Mouse (Mus musculus): ENCODE results near the gene Olfr523. TPM values are rescaled to one million over a fixed set of nuclear protein-coding genes. Genes with fewer than 3 reads are reported as not detected.
A peak's percentile ranks its signal among the peaks of the same experiment; 100 is the strongest.
"Not testable (repeated sequence)": the region's sequence is repeated elsewhere in the genome, so short reads cannot be mapped to it uniquely, and the experiment has no call there.

The Olfr523 gene
- not detected in 2 replicates for polyA plus RNA-seq (2015; fragmentation: Nextera tagmentation; extraction: Ambion mirVana)

- Histone ChIP-seq H3K4me1 (no peaks in the 10 kb centered on the region), H3K27me3 (no peaks in the 10 kb centered on the region), H3K36me3 (ENCODE audit: poor library complexity, severe bottlenecking) (no peaks in the 10 kb centered on the region), H3K27ac (no peak within 1 kb of the TSS), H3K9me3 (replicated peaks) (no peaks in the 10 kb centered on the region), H3K4me3 (no peak within 1 kb of the TSS), H3K4me2 (no peak within 1 kb of the TSS), H3K9ac (no peak within 1 kb of the TSS)
- WGBS: 43% methylated on average over 1 of the region's 1 CpGs
- ATAC-seq: no peak
These were observed at the start of gene Olfr523 for GRCm38 (mm10) chr7:140172936-140173335. Gene Olfr523 (plus strand): TSS chr7:140173217.

DNA sequence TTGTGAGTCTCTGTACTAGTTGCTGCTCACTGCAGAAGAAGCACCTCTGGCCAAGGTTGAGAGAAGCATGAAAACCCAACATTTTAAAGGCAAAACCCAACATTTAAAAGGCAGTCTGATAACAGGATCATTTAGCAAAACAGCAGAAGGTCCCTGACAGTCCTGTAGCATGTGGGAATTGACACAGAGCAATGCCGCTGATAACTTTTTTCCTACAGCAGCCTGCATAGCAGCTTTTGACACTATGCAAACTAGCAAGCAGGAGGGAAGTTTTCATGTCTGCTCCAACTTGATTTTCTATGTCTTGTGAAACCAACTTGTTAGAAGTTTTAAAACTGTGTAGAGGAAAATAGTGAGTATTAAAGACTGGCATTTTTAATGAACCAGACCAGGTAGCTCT lies 48.6 kb upstream of the Olfr523 start:
- no peak overlapping the region for H3K9ac ChIP-seq
- no peak overlapping the region for H3K27ac ChIP-seq
- no peaks in the 10 kb centered on the region for H3K27me3 ChIP-seq
- peaks cover 5% of the 10 kb centered on the region; the same call in 1 of the 2 replicates for H3K4me1 ChIP-seq
- no peak overlapping the region for H3K4me3 ChIP-seq
- no peaks in the 10 kb centered on the region for H3K36me3 ChIP-seq (ENCODE audit: poor library complexity, severe bottlenecking)
- no peaks in the 10 kb centered on the region for H3K9me3 ChIP-seq (replicated peaks)
- ATAC-seq: no peak
- no peak overlapping the region for H3K4me2 ChIP-seq
- WGBS: 98% methylated on average over 1 of the region's 1 CpGs

GRCm38 (mm10) chr7:140125278-140126021 lies 47.6 kb upstream of the Olfr523 start:
- whole genome bisulfite sequencing: 1% methylated on average over 37 of the region's 40 CpGs

DNA sequence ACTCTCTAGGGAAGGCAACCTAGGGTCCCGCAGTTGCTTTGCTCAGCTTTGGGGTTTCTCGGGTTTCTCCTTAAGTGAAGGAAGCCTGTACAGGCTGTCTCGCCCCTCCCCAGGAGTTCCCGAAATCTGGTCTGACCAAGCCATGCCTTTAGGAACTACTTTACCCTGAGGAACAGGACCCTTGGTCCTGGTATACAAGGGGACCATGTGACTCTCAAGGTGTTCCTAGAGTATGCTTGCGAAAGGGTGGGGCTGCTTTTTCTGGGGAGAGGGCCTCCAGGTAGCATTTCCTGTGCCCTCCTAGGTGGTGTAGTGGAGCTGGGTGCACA lies 47.0 kb upstream of the Olfr523 start:
- no peak overlapping the region for H3K27ac ChIP-seq
- H3K9ac ChIP-seq: peak overlapping the region; percentile 88
- H3K4me1 ChIP-seq: peaks cover 5% of the 10 kb centered on the region; the same call in 1 of the 2 replicates
- no peaks in the 10 kb centered on the region for H3K9me3 ChIP-seq (replicated peaks)
- no peak; the same call in none of the 2 replicates for ATAC-seq
- H3K27me3 ChIP-seq: no peaks in the 10 kb centered on the region
- 8% methylated on average over 5 of the region's 5 CpGs for WGBS
- H3K4me2 ChIP-seq: peak overlapping the region; percentile 84
- H3K36me3 ChIP-seq (ENCODE audit: poor library complexity, severe bottlenecking): 0 out of 2 replicates have a peak, but pooled peaks cover 7% of the 10 kb centered on the region
- peak overlapping the region; percentile 69 for H3K4me3 ChIP-seq

More at GRCm38 (mm10) chr7:140125278-140126021, 47.6 kb upstream of the Olfr523 start:
- H3K9ac ChIP-seq: peak overlapping the region; percentile 88
- peak overlapping the region; percentile 69 for H3K4me3 ChIP-seq
- peaks cover 5% of the 10 kb centered on the region; the same call in 1 of the 2 replicates for H3K4me1 ChIP-seq
- H3K36me3 ChIP-seq (ENCODE audit: poor library complexity, severe bottlenecking): 0 out of 2 replicates have a peak, but pooled peaks cover 7% of the 10 kb centered on the region
- H3K4me2 ChIP-seq: peak overlapping the region; percentile 84
- H3K9me3 ChIP-seq (replicated peaks): no peaks in the 10 kb centered on the region
- H3K27me3 ChIP-seq: no peaks in the 10 kb centered on the region
- ATAC-seq: peak; percentile 97
- H3K27ac ChIP-seq: no peak overlapping the region

DNA sequence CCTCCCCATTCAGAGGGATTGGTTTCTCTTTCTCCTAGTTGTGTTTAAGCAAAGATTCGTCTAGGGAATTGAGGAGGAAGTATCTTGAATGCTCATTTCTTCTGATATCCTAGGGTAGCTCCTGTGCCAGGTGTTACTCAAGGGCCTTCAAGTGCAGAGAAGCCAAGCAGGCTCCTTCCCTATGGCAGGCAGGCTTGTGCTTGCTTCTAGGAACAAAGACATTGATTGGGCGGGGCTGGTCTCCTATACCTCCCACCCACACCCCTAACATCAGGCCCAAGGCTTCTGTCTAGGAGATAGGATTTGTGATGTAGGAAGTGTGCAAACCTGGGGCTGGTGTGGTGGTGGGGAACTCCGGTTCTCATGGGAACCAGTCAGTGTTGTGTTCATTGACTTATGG lies 46.1 kb upstream of the Olfr523 start:
- H3K4me1 ChIP-seq: peaks cover 5% of the 10 kb centered on the region; the same call in 1 of the 2 replicates
- no peak for ATAC-seq
- no peak overlapping the region for H3K27ac ChIP-seq
- no peak overlapping the region for H3K4me3 ChIP-seq
- 0 out of 2 replicates have a peak, but pooled peaks cover 7% of the 10 kb centered on the region for H3K36me3 ChIP-seq (ENCODE audit: poor library complexity, severe bottlenecking)
- no peak overlapping the region for H3K9ac ChIP-seq
- no peak overlapping the region for H3K4me2 ChIP-seq
- 83% methylated on average over 3 of the region's 3 CpGs for WGBS
- no peaks in the 10 kb centered on the region for H3K9me3 ChIP-seq (replicated peaks)
- no peaks in the 10 kb centered on the region for H3K27me3 ChIP-seq

DNA sequence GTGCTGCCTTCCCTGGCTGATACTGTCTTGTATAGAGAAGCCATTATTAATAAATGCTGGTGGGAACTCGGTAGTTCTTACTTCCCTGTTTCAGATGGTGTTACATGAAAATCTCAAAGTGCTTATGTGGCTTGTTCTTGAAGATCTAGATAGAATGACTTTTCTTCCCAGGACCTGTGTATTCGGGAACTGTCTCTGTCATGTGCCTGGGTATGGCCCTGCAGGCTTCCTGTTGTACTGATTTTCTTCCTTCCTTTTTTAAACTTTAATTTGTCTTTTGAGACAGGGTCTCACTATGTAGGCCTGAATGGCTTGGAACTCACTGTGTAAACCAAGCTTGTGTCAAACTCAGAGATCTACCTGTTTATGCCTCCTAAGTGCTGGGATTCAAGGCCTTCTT lies 45.1 kb upstream of the Olfr523 start:
- Histone ChIP-seq H3K4me2 (no peak overlapping the region), H3K9me3 (replicated peaks) (no peaks in the 10 kb centered on the region), H3K36me3 (ENCODE audit: poor library complexity, severe bottlenecking) (0 out of 2 replicates have a peak, but pooled peaks cover 7% of the 10 kb centered on the region), H3K27me3 (no peaks in the 10 kb centered on the region), H3K27ac (no peak overlapping the region), H3K9ac (no peak overlapping the region), H3K4me1 (peaks cover 5% of the 10 kb centered on the region; the same call in 1 of the 2 replicates), H3K4me3 (no peak overlapping the region)
- ATAC-seq: no peak
- WGBS: 94% methylated on average over 2 of the region's 2 CpGs

DNA sequence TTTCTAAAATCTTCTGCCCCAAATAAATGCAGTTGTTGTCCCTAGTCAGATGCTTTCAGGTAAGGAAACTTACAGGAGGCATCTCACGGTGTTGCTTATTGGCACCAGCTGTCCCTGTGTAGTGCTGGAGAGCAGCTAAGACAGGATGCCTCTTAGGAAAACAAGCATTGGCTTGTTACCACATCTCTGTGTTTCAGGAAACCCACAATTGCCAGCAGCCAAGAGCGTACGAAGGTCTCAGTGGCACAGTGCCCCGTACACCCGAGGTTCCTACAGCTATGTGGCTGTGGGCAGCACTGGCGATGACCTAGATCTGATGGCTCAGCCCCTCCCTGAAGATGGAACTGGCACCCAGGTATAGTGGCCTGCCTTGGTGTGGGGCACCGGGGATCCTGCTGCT lies 40.8 kb upstream of the Olfr523 start:
- not testable (repeated sequence) for H3K4me3 ChIP-seq; H3K9me3 ChIP-seq (replicated peaks); H3K27ac ChIP-seq; H3K36me3 ChIP-seq (ENCODE audit: poor library complexity, severe bottlenecking); ATAC-seq; H3K9ac ChIP-seq; H3K4me2 ChIP-seq; H3K4me1 ChIP-seq; H3K27me3 ChIP-seq
- 87% methylated on average over 7 of the region's 7 CpGs for WGBS

- not testable (repeated sequence) for H3K4me3 ChIP-seq; H3K4me1 ChIP-seq; H3K9me3 ChIP-seq (replicated peaks); H3K36me3 ChIP-seq (ENCODE audit: poor library complexity, severe bottlenecking); H3K27me3 ChIP-seq; H3K4me2 ChIP-seq; ATAC-seq; H3K27ac ChIP-seq; H3K9ac ChIP-seq
- 90% methylated on average over 7 of the region's 7 CpGs for WGBS
These were observed 39.0 kb upstream of the Olfr523 start for GRCm38 (mm10) chr7:140134033-140134432.

DNA sequence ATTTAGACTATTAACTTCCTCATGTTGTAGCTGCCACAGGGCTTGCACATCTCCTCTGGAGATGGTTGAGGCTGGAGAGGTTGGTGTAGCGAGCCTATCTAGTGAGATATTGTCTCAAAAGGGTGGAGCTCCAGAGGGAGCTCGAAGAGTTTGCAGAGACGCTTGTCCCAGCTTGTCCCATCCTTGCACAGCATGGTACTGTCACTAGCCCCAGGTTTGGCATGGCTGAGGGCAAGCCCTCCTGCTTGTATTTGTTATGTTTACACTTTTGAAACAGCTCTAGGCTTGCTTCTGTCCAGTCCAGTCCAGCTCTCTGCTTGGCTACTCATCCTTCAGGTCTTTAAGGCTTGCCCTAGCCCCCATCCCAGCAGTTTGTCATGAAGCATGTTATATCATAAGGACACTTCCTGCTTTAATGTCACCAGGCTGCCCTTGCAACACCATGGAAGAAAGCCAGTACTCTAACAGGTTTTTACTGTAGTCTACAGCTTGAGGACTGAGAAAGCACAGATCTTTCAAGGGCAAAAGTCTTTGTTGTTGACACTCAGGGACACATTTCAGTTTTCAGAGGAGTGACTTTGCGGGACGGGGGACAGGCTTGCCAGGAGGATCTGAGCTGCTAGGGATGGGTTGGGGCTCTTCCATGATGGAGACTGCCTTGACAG lies 37.8 kb upstream of the Olfr523 start:
- Histone ChIP-seq H3K4me1 (peaks cover 7% of the 10 kb centered on the region), H3K27ac (no peak overlapping the region), H3K36me3 (ENCODE audit: poor library complexity, severe bottlenecking) (0 out of 2 replicates have a peak, but pooled peaks cover under 1% of the 10 kb centered on the region), H3K9me3 (replicated peaks) (no peaks in the 10 kb centered on the region), H3K27me3 (no peaks in the 10 kb centered on the region), H3K4me3 (no peak overlapping the region), H3K4me2 (no peak overlapping the region), H3K9ac (no peak overlapping the region)
- no peak for ATAC-seq
- WGBS: 90% methylated on average over 5 of the region's 5 CpGs

DNA sequence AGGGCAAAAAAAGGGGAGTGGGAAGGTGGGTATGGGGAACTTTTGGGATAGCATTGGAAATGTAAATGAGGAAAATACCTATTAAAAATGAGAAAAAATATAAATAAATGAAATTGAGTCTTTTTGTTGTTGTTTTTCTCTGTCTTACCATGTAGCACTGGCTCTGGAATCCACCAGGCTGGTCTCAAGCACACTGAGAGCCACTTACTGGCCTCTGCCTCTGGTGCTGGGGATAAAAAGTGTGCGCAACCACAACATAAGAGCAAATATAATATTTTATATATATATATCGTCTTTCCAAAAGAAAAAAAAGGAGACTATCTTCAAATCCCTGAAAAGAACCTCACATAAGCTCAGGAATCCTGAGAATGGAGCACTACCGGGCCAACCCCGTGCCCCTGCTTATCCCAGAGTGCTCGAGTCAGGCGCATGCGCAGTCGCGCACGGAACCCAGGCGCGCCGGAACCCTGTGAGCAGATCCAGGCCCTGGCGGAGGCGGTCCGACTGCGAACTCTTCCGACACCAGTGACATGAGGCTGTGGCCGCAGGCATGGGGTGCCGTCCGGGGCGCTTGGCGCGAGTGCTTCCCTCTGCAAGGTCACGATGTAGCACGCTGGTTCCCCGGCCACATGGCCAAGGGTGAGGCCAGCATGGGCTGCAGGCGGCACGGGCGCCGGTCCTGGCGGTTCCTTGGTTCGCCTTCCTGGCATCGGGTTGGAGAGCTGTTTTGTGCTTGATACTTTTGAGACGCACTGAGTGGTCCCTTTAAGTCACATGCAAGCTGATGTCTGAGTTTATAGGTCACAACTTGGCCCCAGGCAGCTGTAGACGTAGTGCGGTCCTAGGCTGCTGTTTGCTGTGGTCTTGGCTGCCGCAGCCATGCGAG lies 35.6 kb upstream of the Olfr523 start, which contains the start of gene Mtg1:
Gene Mtg1, plus strand, starts transcription at position 430 of the 886 bp plus-strand sequence.
- 2% methylated on average over 39 of the region's 39 CpGs for WGBS

GRCm38 (mm10) chr7:140138021-140138310 lies 35.1 kb upstream of the Olfr523 start:
- Histone ChIP-seq H3K27me3 (no peaks in the 10 kb centered on the region), H3K9ac (peak overlapping the region; percentile 87), H3K4me2 (peak overlapping the region; percentile 94), H3K4me1 (peaks cover 7% of the 10 kb centered on the region), H3K27ac (no peak overlapping the region; the same call in 1 of the 2 replicates), H3K4me3 (peak overlapping the region; percentile 83), H3K36me3 (ENCODE audit: poor library complexity, severe bottlenecking) (no peaks in the 10 kb centered on the region), H3K9me3 (replicated peaks) (no peaks in the 10 kb centered on the region)
- under 1% methylated on average over 8 of the region's 8 CpGs for WGBS
- no peak for ATAC-seq

More for the DNA sequence above, 35.6 kb upstream of the Olfr523 start, which contains the start of gene Mtg1:
- H3K4me3 ChIP-seq: peak within 1 kb of the TSS; percentile 83
- H3K4me2 ChIP-seq: peak within 1 kb of the TSS; percentile 94
- ATAC-seq: peak; percentile 98
- H3K27ac ChIP-seq: peak within 1 kb of the TSS; percentile 52; the same call in 1 of the 2 replicates
- H3K4me1 ChIP-seq: peaks cover 7% of the 10 kb centered on the region
- H3K27me3 ChIP-seq: no peaks in the 10 kb centered on the region
- H3K36me3 ChIP-seq (ENCODE audit: poor library complexity, severe bottlenecking): no peaks in the 10 kb centered on the region
- no peaks in the 10 kb centered on the region for H3K9me3 ChIP-seq (replicated peaks)
- peak within 1 kb of the TSS; percentile 87 for H3K9ac ChIP-seq
